8 mouse cellular contexts compared by ENCODE assay signal in the genomic region with DNA sequence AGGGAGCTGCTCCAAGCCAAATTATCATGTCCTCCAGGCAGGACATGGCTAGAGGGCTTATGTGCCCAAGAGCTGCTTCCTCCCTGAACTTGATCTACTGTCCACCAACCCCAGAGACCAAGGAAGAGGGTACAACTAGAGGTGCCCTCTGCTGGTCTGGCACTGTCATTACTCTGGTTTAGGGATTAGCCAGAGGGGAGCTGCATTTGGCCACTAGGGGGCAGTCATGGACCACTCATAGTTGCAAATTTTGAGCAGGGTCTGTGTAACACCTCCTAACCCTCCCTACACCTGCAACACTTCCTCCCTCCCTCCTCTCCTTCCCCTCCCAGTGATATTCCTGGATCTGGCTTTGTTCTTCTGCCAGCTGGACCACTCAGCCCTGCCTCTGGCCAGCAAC. TPM values are rescaled to one million over a fixed set of nuclear protein-coding genes. Genes with fewer than 3 reads are reported as not detected.
DNase-seq lines count a peak whose midpoint lies in the region; ATAC-seq lines count a peak whose summit lies in the region.

No protein-coding gene starts in this region.

- H3K4me3 ChIP-seq in midbrain, embryonic 11.5 days (ENCODE audit: low read depth, low read length): no peak overlapping the region

- no peak overlapping the region for H3K27ac ChIP-seq in midbrain, embryonic 11.5 days (ENCODE audit: low read depth, low read length)

- no peaks in the 10 kb centered on the region for H3K9me3 ChIP-seq in midbrain, embryonic 11.5 days (ENCODE audit: control insufficient read depth, low read length)

- H3K27me3 ChIP-seq in midbrain, embryonic 11.5 days (ENCODE audit: control insufficient read depth, insufficient read depth, low read length): no peaks in the 10 kb centered on the region

- peaks cover 11% of the 10 kb centered on the region for H3K4me1 ChIP-seq in midbrain, embryonic 11.5 days (ENCODE audit: control insufficient read depth, insufficient read depth, low read length)

- no peak overlapping the region for H3K9ac ChIP-seq in midbrain, embryonic 11.5 days (ENCODE audit: low read length)

- H3K36me3 ChIP-seq in midbrain, embryonic 11.5 days (ENCODE audit: control insufficient read depth, insufficient read depth, low read length): no peaks in the 10 kb centered on the region

- DNase-seq in WW6 (ENCODE audit: low read depth, low spot score): peak; percentile 61
- DNase-seq in cerebellum, postnatal 14 days: peak; percentile 88 to 95
- peak; percentile 89 for DNase-seq in gastrocnemius, adult 18-20 months (ENCODE audit: low spot score)
- peak; percentile 91 to 93 for DNase-seq in left cerebral cortex, postnatal 14 days (ENCODE audit: low spot score in 2 of 2)
- peak; percentile 98 for DNase-seq in midbrain, embryonic 11.5 days (ENCODE audit: low spot score, missing footprints)
- DNase-seq in right cerebral cortex, postnatal 4 days: peak; percentile 97
- peak; percentile 46 for DNase-seq in yolk sac, embryonic 10.5 days (ENCODE audit: low spot score)

- peak; percentile 66 for ATAC-seq in inflammation-experienced regulatory T-cells, adult 6 months
- ATAC-seq in midbrain, embryonic 11.5 days (ENCODE audit: low FRiP score): peak; percentile 43

- H3K4me2 ChIP-seq in midbrain, embryonic 11.5 days: no peak overlapping the region

- intact Hi-C loops in left cerebral cortex, postnatal 14 days (cut with DNase I): loop anchor here (2.0 kb wide), 2 partner anchors 128 to 208 kb away; no protein-coding TSS in a partner anchor

RNA-seq across cellular contexts. Expression of gene Gm45837, which starts 2.1 kb away (rescaled TPM):
- total RNA-seq in gastrocnemius, adult 18-20 months (2021): not detected
- polyA plus RNA-seq in inflammation-experienced regulatory T-cells, adult 6 months (2017; shearing (Covaris generic)): 10 to 100 TPM in 2 of 3 experiments, 1 to 10 TPM in 1; 6.7 to 39.0 (median 18.9) TPM
- total RNA-seq in left cerebral cortex, postnatal 14 days (2021): not detected
- not detected in 2 replicates for polyA plus RNA-seq in midbrain, embryonic 11.5 days (2014; fragmentation: Nextera tagmentation; extraction: Ambion mirVana)

RNA-seq across cellular contexts. Expression of gene Pde2a, which starts 8.7 kb away (rescaled TPM):
- total RNA-seq in gastrocnemius, adult 18-20 months (2021): 10 to 100 TPM; 21.0 to 23.0 TPM
- polyA plus RNA-seq in inflammation-experienced regulatory T-cells, adult 6 months (2017; shearing (Covaris generic)): 10 to 100 TPM in 2 of 3 experiments, 1 to 10 TPM in 1; 6.1 to 36.2 (median 19.9) TPM
- 100 to 1,000 TPM; 349 to 363 TPM for total RNA-seq in left cerebral cortex, postnatal 14 days (2021)
- 11.1 and 13.0 TPM in 2 replicates for polyA plus RNA-seq in midbrain, embryonic 11.5 days (2014; fragmentation: Nextera tagmentation; extraction: Ambion mirVana)

Comparison
In these comparisons a context has a peak if more than half of its experiments do, and no peak if none do; other contexts are left out.
1. DNase-seq: peak in every context shown above with its lines; median percentile 98 in midbrain, embryonic 11.5 days; 97 in right cerebral cortex, postnatal 4 days; 92 in left cerebral cortex, postnatal 14 days; 92 in cerebellum, postnatal 14 days; 89 in gastrocnemius, adult 18-20 months; 61 in WW6; 46 in yolk sac, embryonic 10.5 days.
2. RNA of gene Pde2a, which starts 8.7 kb away (total RNA-seq): 349 to 363 TPM in left cerebral cortex, postnatal 14 days; 21.0 to 23.0 TPM in gastrocnemius, adult 18-20 months; every median in the first group is over 10 times any median in the second.